Mouse (Mus musculus) ES-E14 (cell line): ENCODE results near the gene Cacna2d2. TPM values are rescaled to one million over a fixed set of nuclear protein-coding genes. Genes with fewer than 3 reads are reported as not detected.

Experiments
- DNase-seq: peaks from one replicate; pipeline ENCODE4 v3.0.0-alpha.2; 2013; ENCODE audit warnings: low read depth, low spot score
- H3K27ac ChIP-seq: 2 replicates; pipeline ENCODE4 v1.5.1; 2012; ENCODE audit warnings: low read depth, mild to moderate bottlenecking, low read length, moderate library complexity, mixed read lengths; ENCODE audit not compliant: poor library complexity, insufficient read depth, severe bottlenecking
- H3K36me3 ChIP-seq: 2 replicates; pipeline ENCODE4 v1.6.1; 2012; ENCODE audit warnings: mild to moderate bottlenecking, low read length, moderate library complexity, mixed read lengths; ENCODE audit not compliant: control insufficient read depth, poor library complexity, insufficient read depth, severe bottlenecking
- H3K4me1 ChIP-seq, 2 experiments: fragments of 150-350 bp in 1 of 2; sonication (generic) in 1 of 2; 2 replicates each; pipeline ENCODE4 v1.6.1; 2012; ENCODE audit warnings: low read length in 2 of 2, mild to moderate bottlenecking in 1 of 2, mixed read lengths in 1 of 2; ENCODE audit not compliant: control insufficient read depth in 2 of 2, insufficient read depth in 2 of 2, poor library complexity in 1 of 2
- H3K4me3 ChIP-seq, 2 experiments: fragments of 150-350 bp in 1 of 2; sonication (generic) in 1 of 2; 2 replicates each; pipeline ENCODE4 v1.5.1; 2012; ENCODE audit warnings: low read length in 2 of 2, low read depth in 1 of 2, mild to moderate bottlenecking in 1 of 2, mixed read lengths in 1 of 2; ENCODE audit not compliant: insufficient read depth in 1 of 2, poor library complexity in 1 of 2, severe bottlenecking in 1 of 2
- H3K9ac ChIP-seq: 2 replicates; pipeline ENCODE4 v1.6.1; 2012; ENCODE audit warnings: low read depth, mild to moderate bottlenecking, low read length, mixed read lengths; ENCODE audit not compliant: poor library complexity, insufficient read depth, severe bottlenecking
- H3K9me3 ChIP-seq: fragments of 150-350 bp; sonication (generic); 2 replicates; pipeline ENCODE4 v1.6.1; 2012; ENCODE audit warnings: low read depth, mild to moderate bottlenecking, low read length; ENCODE audit not compliant: control insufficient read depth, insufficient read depth
- CHD2 ChIP-seq: IDR thresholded peaks from 2 replicates; pipeline ENCODE4 v1.6.1; 2014; ENCODE audit warnings: mild to moderate bottlenecking, low read depth, low read length, inconsistent platforms
- HCFC1 ChIP-seq: IDR thresholded peaks from 2 replicates; pipeline ENCODE4 v1.6.1; 2012; ENCODE audit warnings: low read length, inconsistent platforms, borderline replicate concordance; ENCODE audit not compliant: insufficient read depth
- MAFK ChIP-seq: IDR thresholded peaks from 2 replicates; pipeline ENCODE4 v1.6.1; 2014; ENCODE audit warnings: mild to moderate bottlenecking, low read depth, low read length, inconsistent platforms; ENCODE audit not compliant: insufficient read depth
- ZC3H11A ChIP-seq: IDR thresholded peaks from 2 replicates; pipeline ENCODE4 v1.6.1; 2012; ENCODE audit warnings: low read depth, mild to moderate bottlenecking, inconsistent platforms, low read length, borderline replicate concordance
- ZNF384 ChIP-seq: IDR thresholded peaks from 2 replicates; pipeline ENCODE4 v1.6.1; 2012; ENCODE audit warnings: low read depth, low read length, inconsistent platforms
- in situ Hi-C, 2 experiments: fragments of 600-800 bp; cut with MboI; formaldehyde crosslinking; loops; one replicate each; pipeline ENCODE4 v1.15.1; 2025; ENCODE audit warnings: low sequenced_read_pairs in 2 of 2, inconsistent platforms in 1 of 2; ENCODE audit not compliant: unreplicated experiment in 2 of 2
- total RNA-seq: library from RNA; depleted of rRNA; stranded (reverse); fragments of 300-350 nt; gene quantifications from 2 replicates; pipeline ENCODE4 v1.2.3, GENCODE M21; 2012

The Cacna2d2 gene
- total RNA-seq, 1 experiment, result 0.85 TPM

- TF ChIP-seq ZNF384, result no peak
- TF ChIP-seq MAFK, result no peak
- TF ChIP-seq CHD2, result no peak
- TF ChIP-seq ZC3H11A, result no peak
- no peak for TF ChIP-seq HCFC1
- Histone ChIP-seq H3K27ac (no peak overlapping the region), H3K9me3 (no peaks in the 10 kb centered on the region), H3K4me3 (peak overlapping the region; percentile 52 to 56), H3K4me1 (peaks cover 0 to 2% of the 10 kb centered on the region in 2 experiments; a peak in 1 of 4 replicates), H3K36me3 (no peaks in the 10 kb centered on the region), H3K9ac (peak overlapping the region; percentile 46)
- in situ Hi-C loops, result no loop called here
- DNase-seq, result no peak
Measured at GRCm38 (mm10) chr9:107504662-107505537, 105.5 kb downstream of the Cacna2d2 start.

GRCm38 (mm10) chr9:107508266-107508665, 108.9 kb downstream of the Cacna2d2 start:
- H3K36me3 ChIP-seq, result no peaks in the 10 kb centered on the region
- in situ Hi-C loops, result no loop called here
- no peak for TF ChIP-seq ZNF384
- TF ChIP-seq CHD2, result no peak
- TF ChIP-seq MAFK, result no peak
- TF ChIP-seq ZC3H11A, result no peak
- no peak for TF ChIP-seq HCFC1

GRCm38 (mm10) chr9:107510384-107511100, 111.1 kb downstream of the Cacna2d2 start:
- no peak overlapping the region for H3K4me3 ChIP-seq
- no peaks in the 10 kb centered on the region for H3K36me3 ChIP-seq
- peaks cover 0 to 3% of the 10 kb centered on the region in 2 experiments; a peak in 1 of 4 replicates for H3K4me1 ChIP-seq
- no peaks in the 10 kb centered on the region for H3K9me3 ChIP-seq
- in situ Hi-C loops, result loop anchor here (5.0 to 10.0 kb wide), 2 partner anchors 146 to 153 kb away; no protein-coding TSS in a partner anchor
- no peak overlapping the region for H3K27ac ChIP-seq
- DNase-seq, result no peak
- no peak overlapping the region for H3K9ac ChIP-seq
- TF ChIP-seq ZNF384, result no peak
- no peak for TF ChIP-seq ZC3H11A
- no peak for TF ChIP-seq CHD2

More at GRCm38 (mm10) chr9:107508266-107508665, 108.9 kb downstream of the Cacna2d2 start:
- Histone ChIP-seq H3K9ac (no peak overlapping the region), H3K9me3 (no peaks in the 10 kb centered on the region), H3K27ac (no peak overlapping the region), H3K4me3 (no peak overlapping the region), H3K4me1 (peaks cover 0 to 2% of the 10 kb centered on the region in 2 experiments; a peak in 1 of 4 replicates)
- DNase-seq, result no peak

- peaks cover 0 to 3% of the 10 kb centered on the region in 2 experiments; a peak in 1 of 4 replicates for H3K4me1 ChIP-seq
- no peak for DNase-seq
- in situ Hi-C loops, result loop anchor here (5.0 to 10.0 kb wide), 2 partner anchors 147 to 154 kb away; no protein-coding TSS in a partner anchor
- no peaks in the 10 kb centered on the region for H3K36me3 ChIP-seq
- H3K4me3 ChIP-seq, result no peak overlapping the region
- TF ChIP-seq HCFC1 (no peak), ZC3H11A (no peak), ZNF384 (no peak), CHD2 (no peak), MAFK (no peak)
- no peak overlapping the region for H3K27ac ChIP-seq
- no peak overlapping the region for H3K9ac ChIP-seq
- H3K9me3 ChIP-seq, result no peaks in the 10 kb centered on the region
Measured at GRCm38 (mm10) chr9:107511436-107511835, 112.0 kb downstream of the Cacna2d2 start.
